8 mouse cellular contexts compared by ENCODE assay signal in the genomic region with DNA sequence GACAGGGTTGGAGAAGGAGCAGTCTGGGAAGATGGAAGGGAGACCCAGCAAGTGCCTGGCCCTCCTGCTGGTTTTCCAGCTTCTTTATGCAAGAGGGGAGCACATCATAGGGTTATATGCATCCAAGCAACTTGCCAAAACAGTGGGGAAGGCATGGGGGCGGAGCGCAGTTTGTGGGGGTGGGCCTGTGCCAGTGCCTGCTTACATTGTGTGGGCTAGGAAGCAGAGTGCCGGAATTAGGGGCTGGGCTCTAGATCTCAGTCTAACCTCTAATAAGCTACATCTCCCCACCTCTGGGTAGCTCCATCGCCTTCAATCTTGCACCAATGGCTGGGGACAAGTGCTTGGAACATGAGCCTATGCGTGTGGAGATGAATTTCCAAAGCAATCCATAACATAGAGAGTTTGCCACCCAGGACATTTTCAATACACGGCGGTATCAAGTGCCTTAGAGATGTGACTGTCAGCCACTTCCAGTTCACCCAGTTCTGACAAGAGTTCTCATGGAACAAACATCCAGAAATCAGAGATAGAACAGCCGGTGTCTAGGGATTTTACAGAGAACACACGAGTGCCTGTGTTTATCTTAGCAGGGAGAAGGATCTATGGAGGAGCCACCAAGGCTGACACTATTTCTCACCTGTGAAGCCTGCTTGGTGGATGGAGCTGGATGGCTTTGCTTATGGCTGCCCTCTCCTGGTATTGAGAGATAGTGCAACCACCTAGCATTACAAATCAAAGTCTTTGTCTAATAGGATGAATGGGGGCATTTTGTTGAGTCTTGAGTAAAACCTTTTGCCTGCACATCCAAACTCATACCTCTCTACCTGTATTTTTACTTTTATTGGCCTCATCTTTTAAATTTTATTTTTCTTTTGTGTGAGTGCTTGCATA. TPM values are rescaled to one million over a fixed set of nuclear protein-coding genes. Genes with fewer than 3 reads are reported as not detected.
DNase-seq lines count a peak whose midpoint lies in the region; ATAC-seq lines count a peak whose summit lies in the region.
"Had no signal": no experiment of that assay in that cellular context is flagged by ENCODE, and none has a peak within 500 bp of the region (broad histone marks: within the 10 kb centered on the region; RNA-seq: fewer than 3 reads in every experiment).

No protein-coding gene starts in this region.

- H3K4me2 ChIP-seq in embryonic facial prominence, embryonic 13.5 days: no peak overlapping the region
- H3K4me2 ChIP-seq in liver, embryonic 11.5 days: no peak overlapping the region

- peaks cover 77% of the 10 kb centered on the region for H3K9me3 ChIP-seq in embryonic facial prominence, embryonic 13.5 days
- peaks cover 74% of the 10 kb centered on the region for H3K9me3 ChIP-seq in liver, embryonic 11.5 days (ENCODE audit: control insufficient read depth, low read length)

- 67% methylated on average over 9 of the region's 9 CpGs for WGBS in embryonic facial prominence, embryonic 13.5 days
- WGBS in liver, embryonic 11.5 days: 61% methylated on average over 9 of the region's 9 CpGs

- ATAC-seq in embryonic facial prominence, embryonic 13.5 days (ENCODE audit: insufficient number of reproducible peaks, insufficient read depth, low FRiP score, low TSS enrichment, low read depth): peak; percentile 1; the same call in 1 of the 2 replicates
- ATAC-seq in liver, embryonic 11.5 days (replicated peaks; ENCODE audit: low FRiP score): no peak

- no peak overlapping the region for H3K27ac ChIP-seq in embryonic facial prominence, embryonic 13.5 days
- no peak overlapping the region for H3K27ac ChIP-seq in liver, embryonic 11.5 days (ENCODE audit: low read depth, low read length)

- H3K27me3 ChIP-seq in embryonic facial prominence, embryonic 13.5 days: no peaks in the 10 kb centered on the region
- no peaks in the 10 kb centered on the region for H3K27me3 ChIP-seq in liver, embryonic 11.5 days (replicated peaks; ENCODE audit: control insufficient read depth, insufficient read depth, low read length)

- no peak overlapping the region for H3K4me3 ChIP-seq in embryonic facial prominence, embryonic 13.5 days
- H3K4me3 ChIP-seq in liver, embryonic 11.5 days (ENCODE audit: low read depth, low read length): no peak overlapping the region
- H3K4me3 ChIP-seq: erythroblast, embryonic 14.5 days had no signal

- H3K36me3 ChIP-seq in embryonic facial prominence, embryonic 13.5 days: no peaks in the 10 kb centered on the region
- 0 out of 2 replicates have a peak, but pooled peaks cover 2% of the 10 kb centered on the region for H3K36me3 ChIP-seq in liver, embryonic 11.5 days (ENCODE audit: control insufficient read depth, insufficient read depth, low read length)

- no peaks in the 10 kb centered on the region for H3K4me1 ChIP-seq in embryonic facial prominence, embryonic 13.5 days
- H3K4me1 ChIP-seq in liver, embryonic 11.5 days (replicated peaks; ENCODE audit: control insufficient read depth, insufficient read depth, low read length): no peaks in the 10 kb centered on the region

- peak; percentile 23 for DNase-seq in thymus, postnatal 0 days (ENCODE audit: low spot score)
- no peak for DNase-seq in thymus, postnatal 36 days
- peak; percentile 33 for DNase-seq in liver, embryonic 11.5 days (ENCODE audit: low spot score)
- DNase-seq in yolk sac, embryonic 10.5 days (ENCODE audit: low spot score): peak; percentile 40
- no peak for DNase-seq in urinary bladder, postnatal 25 days (ENCODE audit: low spot score)
- no peak for DNase-seq in frontal cortex, adult 2 months (ENCODE audit: extremely low spot score in 1 of 2, low spot score in 1 of 2)

- H3K9ac ChIP-seq in embryonic facial prominence, embryonic 13.5 days: no peak overlapping the region
- no peak overlapping the region for H3K9ac ChIP-seq in liver, embryonic 11.5 days (ENCODE audit: low read depth, low read length)

RNA-seq across cellular contexts. Expression of gene Trpm8, which starts 23.9 kb away (rescaled TPM):
- not detected in 2 replicates for polyA plus RNA-seq in thymus, postnatal 0 days (2015; fragmentation: Nextera tagmentation; extraction: Ambion mirVana)
- polyA plus RNA-seq in embryonic facial prominence, embryonic 13.5 days (2015; fragmentation: Nextera tagmentation; extraction: Ambion mirVana): not detected in 2 replicates
- not detected in 2 replicates for polyA plus RNA-seq in liver, embryonic 11.5 days (2014; fragmentation: Nextera tagmentation; extraction: Ambion mirVana)
- polyA plus RNA-seq in frontal cortex, adult 2 months (2012; rRNA removed): 0.02 TPM in 2 replicates
- polyA plus RNA-seq: erythroblast, embryonic 14.5 days had no signal

RNA-seq across cellular contexts. Expression of gene Hjurp, which starts 23.9 kb away (rescaled TPM):
- polyA plus RNA-seq in thymus, postnatal 0 days (2015; fragmentation: Nextera tagmentation; extraction: Ambion mirVana): 82.7 and 102 TPM in 2 replicates
- polyA plus RNA-seq in embryonic facial prominence, embryonic 13.5 days (2015; fragmentation: Nextera tagmentation; extraction: Ambion mirVana): 198 and 204 TPM in 2 replicates
- polyA plus RNA-seq in liver, embryonic 11.5 days (2014; fragmentation: Nextera tagmentation; extraction: Ambion mirVana): 146 and 168 TPM in 2 replicates
- 56.1 and 61.2 TPM in 2 replicates for polyA plus RNA-seq in frontal cortex, adult 2 months (2012; rRNA removed)

Comparison
In these comparisons a context has a peak if more than half of its experiments do, and no peak if none do; other contexts are left out.
1. DNase-seq: peak in thymus, postnatal 0 days (single experiment), liver, embryonic 11.5 days (single experiment) and yolk sac, embryonic 10.5 days (single experiment); none in thymus, postnatal 36 days (0 of 2), urinary bladder, postnatal 25 days (single experiment) and frontal cortex, adult 2 months (0 of 2).